Mouse (Mus musculus) small intestine, adult 2 months (tissue): Measurements from ENCODE around the gene Pigv.

ENCODE experiments used
- CTCF ChIP-seq: fragments of 200-500 bp; IDR thresholded peaks from 2 replicates; pipeline ENCODE4 v1.5.1; 2012; ENCODE audit warnings: low read depth, mild to moderate bottlenecking, control low read depth, inconsistent platforms, low read length, moderate library complexity, mixed read lengths; ENCODE audit not compliant: insufficient replicate concordance, insufficient read length; ENCODE audit errors: extremely low read depth
- POLR2A ChIP-seq: fragments of 200-500 bp; IDR thresholded peaks from 2 replicates; pipeline ENCODE4 v1.6.1; 2012; ENCODE audit warnings: low read depth, mild to moderate bottlenecking, control low read depth, inconsistent platforms, low read length, moderate library complexity

DNA sequence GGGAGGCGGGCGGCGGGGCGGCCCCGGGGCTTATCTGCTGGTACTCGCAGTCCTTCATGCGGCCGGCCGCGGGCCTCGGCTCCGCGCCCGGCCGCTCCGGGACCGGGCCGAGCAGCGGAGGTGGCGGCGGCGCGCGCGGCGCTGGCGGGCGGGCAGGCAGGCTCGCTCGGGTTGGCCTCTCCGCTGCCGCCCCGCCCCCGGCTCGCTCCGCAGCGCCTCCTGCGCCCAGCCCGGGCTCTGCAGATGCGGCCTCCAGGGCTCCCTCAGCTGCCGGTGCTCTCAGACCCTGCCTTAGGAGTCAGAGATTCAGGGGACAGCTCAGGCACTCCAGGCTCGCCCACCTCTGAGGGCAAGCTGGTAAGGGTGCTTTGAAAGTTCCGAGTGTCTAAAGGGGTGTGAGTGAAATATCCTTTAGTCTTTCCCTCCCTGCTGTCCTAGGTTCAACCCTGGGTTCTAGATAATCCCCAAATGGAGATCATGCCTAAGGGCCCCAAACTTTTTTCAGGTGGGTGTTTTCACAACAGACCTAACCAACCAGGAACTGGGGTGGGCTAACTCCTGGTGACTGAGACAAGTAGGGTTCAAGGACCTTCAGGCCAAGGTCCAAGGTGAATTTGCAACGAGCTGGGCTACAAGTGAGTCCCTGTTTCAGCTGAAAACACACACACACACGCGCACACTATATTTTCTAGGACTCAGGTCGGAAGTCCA lies 39.0 kb downstream of the Pigv start:
- TF ChIP-seq CTCF, result peak; percentile 57
- TF ChIP-seq POLR2A, result peak; percentile 53; the same call in 1 of the 2 replicates
